Mouse (Mus musculus): Measurements from ENCODE around the gene Pld5. TPM values are rescaled to one million over a fixed set of nuclear protein-coding genes. Genes with fewer than 3 reads are reported as not detected.

Gene Pld5
- total RNA-seq (2014; rRNA removed) (not detected in 2 replicates), polyA plus RNA-seq (2012; rRNA removed) (not detected in 2 replicates)

DNA sequence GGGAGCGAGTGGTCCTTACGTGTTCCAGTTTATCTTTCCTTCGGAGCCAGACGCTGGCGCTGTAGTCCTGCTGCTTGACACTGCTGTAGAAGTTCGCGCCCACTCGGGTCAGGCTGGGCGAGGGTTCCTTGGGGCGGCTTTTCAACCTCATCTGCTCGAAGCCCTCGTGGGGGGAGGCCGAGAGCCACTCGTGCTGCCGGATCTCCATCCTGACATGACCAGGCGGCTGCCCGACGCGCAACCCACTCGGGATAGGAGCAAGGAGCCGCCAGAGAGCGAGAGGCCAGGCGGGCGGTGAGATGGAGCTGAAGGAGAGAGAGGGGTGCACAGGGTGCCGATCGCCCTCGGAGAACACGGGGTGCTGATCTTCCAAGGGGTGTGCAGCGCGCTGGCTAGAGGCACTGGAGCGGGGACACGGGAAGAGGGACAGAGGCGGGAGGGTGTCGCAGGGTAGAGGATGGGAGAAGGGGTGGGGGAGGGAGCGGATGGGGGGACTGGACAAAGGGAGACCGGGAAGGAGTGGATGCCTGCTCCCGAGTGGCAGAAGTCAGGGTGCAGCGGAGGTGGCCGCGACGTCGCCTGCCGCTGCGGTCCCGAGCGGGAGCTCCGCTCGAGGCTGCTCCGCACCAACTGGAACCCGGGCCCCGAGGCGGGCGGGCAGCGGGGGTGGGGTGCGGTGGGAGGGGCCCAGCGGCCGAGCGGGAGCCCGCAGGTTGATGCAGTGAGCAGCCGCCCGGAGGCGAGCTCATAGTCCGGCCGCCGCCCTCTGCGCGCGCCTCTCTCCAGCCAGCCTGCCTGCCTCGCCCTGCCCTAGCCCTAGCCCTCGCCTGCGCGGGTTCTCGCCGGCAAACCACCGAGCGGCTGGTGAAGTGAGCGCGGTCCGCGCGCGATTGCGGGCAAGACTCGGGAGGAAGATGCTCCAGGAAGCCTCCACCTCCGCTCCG, at the start of gene Pld5:
Gene Pld5 (minus strand): TSS at position 646 of the 944 bp plus-strand sequence.
- DNase-seq (ENCODE audit: extremely low read depth, low read depth, low spot score): no peak
- H3K4me1 ChIP-seq (ENCODE audit: control insufficient read depth, insufficient read depth, low read length): no peaks in the 10 kb centered on the region
- no peak within 1 kb of the TSS for H3K9ac ChIP-seq (ENCODE audit: low read depth, low read length)
- H3K27me3 ChIP-seq (ENCODE audit: control insufficient read depth, insufficient read depth, low read length): 0 out of 2 replicates have a peak, but pooled peaks cover 3% of the 10 kb centered on the region
- no peak within 1 kb of the TSS for H3K27ac ChIP-seq (replicated peaks; ENCODE audit: insufficient read depth, low read depth, low read length)
- H3K4me3 ChIP-seq (ENCODE audit: insufficient read depth, low read depth, low read length): no peak within 1 kb of the TSS
- H3K79me2 ChIP-seq (ENCODE audit: control insufficient read depth, insufficient read depth, low read length): no peaks in the 10 kb centered on the region
- TF ChIP-seq CTCF (IDR thresholded peaks at IDR 0.05; ENCODE audit: low read depth, low read length) (no peak), POLR2A (IDR thresholded peaks at IDR 0.05; ENCODE audit: extremely low read depth, insufficient read depth, low read length) (no peak)
- no peaks in the 10 kb centered on the region for H3K36me3 ChIP-seq (ENCODE audit: control insufficient read depth, insufficient read depth, low read length)
- 2% methylated on average over 85 of the region's 86 CpGs for WGBS

DNA sequence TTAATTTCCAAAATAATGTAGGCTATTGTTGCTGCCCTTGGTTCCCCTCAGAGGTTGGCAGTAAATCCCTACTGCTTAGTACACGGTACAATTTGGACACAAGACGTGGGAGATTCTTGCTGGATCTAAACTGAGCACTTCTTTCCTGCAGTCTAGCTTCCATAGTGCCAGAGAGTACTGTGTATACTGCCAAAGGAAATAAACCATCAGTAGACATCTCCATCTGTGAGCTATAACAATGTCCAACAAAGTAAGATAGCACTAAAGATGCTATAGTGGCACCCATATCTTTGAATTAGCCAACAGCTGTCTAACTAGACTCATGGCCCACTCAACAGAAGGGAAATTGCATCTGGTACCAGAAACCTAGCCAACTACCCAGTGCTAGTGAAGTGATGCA, 40.0 kb upstream of the Pld5 start:
- TF ChIP-seq CTCF (IDR thresholded peaks at IDR 0.05; ENCODE audit: low read depth, low read length) (no peak), POLR2A (IDR thresholded peaks at IDR 0.05; ENCODE audit: extremely low read depth, insufficient read depth, low read length) (no peak)

DNA sequence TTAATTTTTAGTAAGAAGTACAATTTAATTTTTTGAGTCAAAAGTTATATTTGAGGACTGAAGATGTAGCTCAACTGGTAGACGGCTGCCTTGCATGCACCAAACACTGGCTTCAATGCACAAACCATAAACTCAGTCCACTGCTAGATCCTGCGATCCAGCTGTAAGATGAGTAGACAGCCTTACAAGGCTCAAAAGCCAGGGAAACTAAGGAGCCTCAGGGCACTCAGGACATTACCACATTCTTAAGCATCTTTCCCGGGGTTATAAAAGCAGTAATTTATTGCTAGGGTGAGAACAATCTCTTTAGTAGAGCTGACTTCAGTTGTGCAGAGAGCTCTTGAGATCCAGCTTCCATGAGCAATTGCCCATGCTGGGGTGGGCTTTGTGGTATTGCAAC, 35.1 kb upstream of the Pld5 start:
- no peaks in the 10 kb centered on the region for H3K36me3 ChIP-seq (ENCODE audit: control insufficient read depth, insufficient read depth, low read length)
- H3K9ac ChIP-seq (ENCODE audit: low read depth, low read length): no peak overlapping the region
- H3K4me3 ChIP-seq (ENCODE audit: insufficient read depth, low read depth, low read length): no peak overlapping the region
- no peak overlapping the region for H3K27ac ChIP-seq (replicated peaks; ENCODE audit: insufficient read depth, low read depth, low read length)
- WGBS: 80% methylated on average over 3 of the region's 3 CpGs
- no peaks in the 10 kb centered on the region for H3K27me3 ChIP-seq (ENCODE audit: control insufficient read depth, insufficient read depth, low read length)
- no peak for DNase-seq (ENCODE audit: extremely low read depth, low read depth, low spot score)
- TF ChIP-seq POLR2A (IDR thresholded peaks at IDR 0.05; ENCODE audit: extremely low read depth, insufficient read depth, low read length): no peak
- no peak for TF ChIP-seq CTCF (IDR thresholded peaks at IDR 0.05; ENCODE audit: low read depth, low read length)
- H3K4me1 ChIP-seq (ENCODE audit: control insufficient read depth, insufficient read depth, low read length): no peaks in the 10 kb centered on the region
- H3K79me2 ChIP-seq (ENCODE audit: control insufficient read depth, insufficient read depth, low read length): no peaks in the 10 kb centered on the region

More for the DNA sequence above, 40.0 kb upstream of the Pld5 start:
- no peaks in the 10 kb centered on the region for H3K36me3 ChIP-seq (ENCODE audit: control insufficient read depth, insufficient read depth, low read length)
- DNase-seq (ENCODE audit: extremely low read depth, low read depth, low spot score): no peak
- no peak overlapping the region for H3K27ac ChIP-seq (replicated peaks; ENCODE audit: insufficient read depth, low read depth, low read length)
- 67% methylated on average over 2 of the region's 2 CpGs for WGBS
- no peaks in the 10 kb centered on the region for H3K27me3 ChIP-seq (ENCODE audit: control insufficient read depth, insufficient read depth, low read length)
- no peaks in the 10 kb centered on the region for H3K79me2 ChIP-seq (ENCODE audit: control insufficient read depth, insufficient read depth, low read length)
- no peak overlapping the region for H3K9ac ChIP-seq (ENCODE audit: low read depth, low read length)
- no peaks in the 10 kb centered on the region for H3K4me1 ChIP-seq (ENCODE audit: control insufficient read depth, insufficient read depth, low read length)
- no peak overlapping the region for H3K4me3 ChIP-seq (ENCODE audit: insufficient read depth, low read depth, low read length)

DNA sequence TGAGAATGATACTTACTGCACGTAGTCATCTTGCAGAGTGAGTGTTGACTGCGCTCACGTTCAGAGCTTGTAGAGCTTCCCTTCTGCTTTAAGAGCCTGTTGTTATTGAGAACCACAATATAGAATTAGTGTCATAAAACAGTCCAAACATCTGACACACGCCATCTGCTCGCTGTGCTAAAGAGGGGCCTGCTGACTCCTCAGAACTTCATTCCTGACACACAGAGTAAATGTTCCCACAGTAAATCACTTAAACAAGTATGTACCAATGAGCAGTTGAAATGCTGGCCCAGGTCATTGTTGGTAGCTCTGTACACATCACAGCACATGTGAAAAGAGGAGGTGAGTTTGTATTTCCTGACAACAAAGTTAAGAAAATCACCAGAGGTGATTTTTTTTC, 14.3 kb upstream of the Pld5 start:
- H3K27ac ChIP-seq (replicated peaks; ENCODE audit: insufficient read depth, low read depth, low read length): no peak overlapping the region
- TF ChIP-seq POLR2A (IDR thresholded peaks at IDR 0.05; ENCODE audit: extremely low read depth, insufficient read depth, low read length) (no peak), CTCF (IDR thresholded peaks at IDR 0.05; ENCODE audit: low read depth, low read length) (no peak)
- no peak overlapping the region for H3K9ac ChIP-seq (ENCODE audit: low read depth, low read length)
- H3K4me3 ChIP-seq (ENCODE audit: insufficient read depth, low read depth, low read length): no peak overlapping the region
- 0 out of 2 replicates have a peak, but pooled peaks cover 2% of the 10 kb centered on the region for H3K27me3 ChIP-seq (ENCODE audit: control insufficient read depth, insufficient read depth, low read length)
- 80% methylated on average over 5 of the region's 5 CpGs for WGBS
- no peaks in the 10 kb centered on the region for H3K4me1 ChIP-seq (ENCODE audit: control insufficient read depth, insufficient read depth, low read length)
- no peaks in the 10 kb centered on the region for H3K79me2 ChIP-seq (ENCODE audit: control insufficient read depth, insufficient read depth, low read length)
- no peaks in the 10 kb centered on the region for H3K36me3 ChIP-seq (ENCODE audit: control insufficient read depth, insufficient read depth, low read length)
- no peak for DNase-seq (ENCODE audit: extremely low read depth, low read depth, low spot score)

DNA sequence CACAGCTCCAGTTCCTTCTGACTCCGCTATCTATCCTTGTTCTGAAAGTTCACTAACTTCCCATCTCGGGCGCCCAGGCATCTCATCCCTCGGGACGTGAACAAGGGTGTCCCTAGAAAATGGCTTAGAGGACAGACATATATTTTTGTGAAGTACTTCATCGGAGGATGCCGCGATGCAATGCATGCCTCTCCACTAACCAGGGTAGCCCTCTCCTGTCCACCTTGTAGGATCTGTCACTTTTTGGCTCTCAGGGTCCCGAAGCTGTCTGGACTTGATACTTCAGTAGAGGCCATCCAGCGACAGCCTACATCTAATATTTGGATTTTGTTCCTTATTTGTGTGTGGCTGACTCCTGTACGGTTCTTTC, 484 bp upstream of the Pld5 start:
- H3K27ac ChIP-seq (replicated peaks; ENCODE audit: insufficient read depth, low read depth, low read length): no peak overlapping the region
- no peaks in the 10 kb centered on the region for H3K36me3 ChIP-seq (ENCODE audit: control insufficient read depth, insufficient read depth, low read length)
- no peak overlapping the region for H3K9ac ChIP-seq (ENCODE audit: low read depth, low read length)
- H3K79me2 ChIP-seq (ENCODE audit: control insufficient read depth, insufficient read depth, low read length): no peaks in the 10 kb centered on the region
- no peaks in the 10 kb centered on the region for H3K4me1 ChIP-seq (ENCODE audit: control insufficient read depth, insufficient read depth, low read length)
- DNase-seq (ENCODE audit: extremely low read depth, low read depth, low spot score): no peak
- H3K27me3 ChIP-seq (ENCODE audit: control insufficient read depth, insufficient read depth, low read length): 0 out of 2 replicates have a peak, but pooled peaks cover 3% of the 10 kb centered on the region
- WGBS: 19% methylated on average over 11 of the region's 11 CpGs
- no peak for TF ChIP-seq CTCF (IDR thresholded peaks at IDR 0.05; ENCODE audit: low read depth, low read length)
- no peak for TF ChIP-seq POLR2A (IDR thresholded peaks at IDR 0.05; ENCODE audit: extremely low read depth, insufficient read depth, low read length)
- no peak overlapping the region for H3K4me3 ChIP-seq (ENCODE audit: insufficient read depth, low read depth, low read length)

DNA sequence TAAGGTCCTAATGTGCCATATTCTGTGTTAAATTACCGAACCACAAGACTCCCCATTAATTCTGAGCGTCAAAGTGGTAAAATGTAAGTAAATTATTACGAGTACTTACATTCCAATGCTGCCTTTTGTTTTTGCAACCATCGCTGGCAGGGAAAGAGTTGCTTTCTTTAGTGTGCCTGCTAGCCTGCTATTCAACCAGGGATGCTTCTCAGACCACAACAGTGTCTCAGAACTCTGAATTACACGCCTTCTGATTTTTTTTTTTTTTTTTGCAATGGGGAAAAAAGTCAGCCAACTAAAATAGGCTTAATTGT, 26.4 kb downstream of the Pld5 start:
- Histone ChIP-seq H3K27me3 (ENCODE audit: control insufficient read depth, insufficient read depth, low read length) (no peaks in the 10 kb centered on the region), H3K79me2 (ENCODE audit: control insufficient read depth, insufficient read depth, low read length) (no peaks in the 10 kb centered on the region), H3K4me1 (ENCODE audit: control insufficient read depth, insufficient read depth, low read length) (no peaks in the 10 kb centered on the region), H3K36me3 (ENCODE audit: control insufficient read depth, insufficient read depth, low read length) (no peaks in the 10 kb centered on the region), H3K4me3 (ENCODE audit: insufficient read depth, low read depth, low read length) (no peak overlapping the region), H3K27ac (replicated peaks; ENCODE audit: insufficient read depth, low read depth, low read length) (no peak overlapping the region), H3K9ac (ENCODE audit: low read depth, low read length) (no peak overlapping the region)
- WGBS: 77% methylated on average over 5 of the region's 5 CpGs
- no peak for DNase-seq (ENCODE audit: extremely low read depth, low read depth, low spot score)
- TF ChIP-seq POLR2A (IDR thresholded peaks at IDR 0.05; ENCODE audit: extremely low read depth, insufficient read depth, low read length): no peak

All from liver, adult 2 months (tissue).